Mouse (Mus musculus) regulatory T cell (primary cell): ENCODE results near the gene Lmx1b.

Experiments
- in situ Hi-C: fragments of 300-600 bp; cut with MboI, MseI; formaldehyde crosslinking; loops from one replicate; pipeline ENCODE4 v1.15.1; 2025; ENCODE audit warnings: high pct_unique_total_duplicates

Lmx1b gene

DNA sequence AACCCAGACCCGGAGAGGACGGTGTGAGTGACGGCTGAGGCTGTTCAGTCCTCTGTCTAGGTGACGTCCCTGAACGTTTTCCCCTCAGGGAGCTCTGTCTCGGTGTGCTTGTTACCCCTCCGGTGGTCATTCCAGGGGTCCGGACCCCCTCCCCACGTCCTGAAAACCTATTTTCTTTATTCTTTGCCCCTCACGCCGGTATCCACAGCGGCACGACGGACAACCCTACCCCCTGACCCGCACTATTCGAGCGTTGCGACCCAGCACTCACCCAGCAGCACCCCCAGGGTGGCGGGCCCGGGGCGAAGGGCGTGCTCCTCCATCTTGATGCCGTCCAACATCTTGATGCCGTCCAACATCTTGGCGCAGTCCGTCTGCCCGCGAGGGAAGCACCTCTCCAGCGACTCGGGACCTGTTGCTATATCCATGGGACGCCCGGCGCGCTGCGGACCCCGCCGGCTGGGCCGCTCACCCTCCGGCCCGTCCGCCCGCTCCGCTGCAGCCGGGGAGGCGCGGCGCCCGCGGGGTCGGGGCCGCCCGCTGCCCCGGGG, at the start of gene Lmx1b:
Gene Lmx1b (minus strand): TSS at position 341 of the 551 bp plus-strand sequence.
- in situ Hi-C loops: no loop called here

DNA sequence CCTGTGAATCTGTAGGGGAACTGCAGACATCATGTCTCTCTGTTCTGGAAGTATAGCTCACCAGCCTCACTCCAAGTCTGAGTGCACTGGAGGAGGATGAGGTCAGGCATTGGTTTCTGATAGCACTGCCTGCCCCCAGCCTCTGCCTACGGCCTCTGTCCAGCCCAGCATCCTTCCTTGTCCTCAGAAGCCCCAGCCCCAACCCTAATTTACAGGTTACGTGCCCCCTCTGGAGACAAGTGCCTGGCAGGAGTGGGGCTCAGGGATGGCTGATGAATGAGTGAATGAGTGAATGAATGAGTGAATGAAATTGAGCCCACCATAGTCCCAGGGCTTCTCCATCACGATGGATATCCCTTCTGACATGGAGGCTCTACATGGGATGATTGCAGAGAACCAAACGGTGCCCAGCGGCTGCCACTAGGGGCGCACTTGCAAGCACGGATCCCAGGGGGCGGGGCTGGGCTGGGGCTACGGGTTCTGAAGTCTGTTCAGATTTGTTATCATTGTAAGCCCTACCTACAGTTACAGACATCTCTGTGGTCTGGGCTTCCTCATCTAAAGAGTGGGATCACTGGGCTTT, 49.7 kb upstream of the Lmx1b start:
- in situ Hi-C loops: no loop called here

DNA sequence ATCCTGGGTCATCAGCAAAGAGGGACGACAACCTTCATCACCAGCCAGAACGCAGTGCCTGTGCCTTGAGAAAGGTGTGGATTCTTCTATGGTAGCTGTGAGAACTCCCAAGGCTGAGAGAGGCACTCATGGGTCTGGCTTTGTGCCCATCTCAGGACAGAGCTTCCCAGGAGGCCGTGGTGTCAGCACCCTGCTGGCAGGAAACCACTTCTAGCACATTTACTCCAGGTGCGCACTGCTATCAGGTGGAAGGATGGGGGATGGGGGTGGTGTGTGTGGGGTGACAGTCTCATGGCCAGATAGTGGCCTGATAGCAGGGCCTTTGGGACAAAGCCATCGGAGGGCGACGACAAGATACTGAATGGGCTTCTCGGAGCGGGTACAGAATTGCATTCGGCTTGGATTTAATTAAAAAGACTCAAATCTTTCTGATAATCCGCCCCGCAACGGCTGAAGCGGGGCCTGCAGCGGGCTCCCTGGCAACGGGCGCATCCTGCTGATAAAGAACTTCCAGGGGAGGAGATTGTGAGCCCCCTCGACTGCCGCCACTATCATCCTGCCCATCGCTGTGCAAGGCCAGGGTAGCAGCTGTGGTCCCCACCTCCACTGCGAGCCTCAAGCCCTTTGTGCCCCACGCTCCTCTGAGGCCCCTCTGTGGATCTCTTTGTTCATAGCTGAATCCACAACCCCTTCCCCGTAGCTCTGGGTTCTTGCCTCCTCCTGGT, 49.0 kb upstream of the Lmx1b start:
- in situ Hi-C loops: no loop called here

DNA sequence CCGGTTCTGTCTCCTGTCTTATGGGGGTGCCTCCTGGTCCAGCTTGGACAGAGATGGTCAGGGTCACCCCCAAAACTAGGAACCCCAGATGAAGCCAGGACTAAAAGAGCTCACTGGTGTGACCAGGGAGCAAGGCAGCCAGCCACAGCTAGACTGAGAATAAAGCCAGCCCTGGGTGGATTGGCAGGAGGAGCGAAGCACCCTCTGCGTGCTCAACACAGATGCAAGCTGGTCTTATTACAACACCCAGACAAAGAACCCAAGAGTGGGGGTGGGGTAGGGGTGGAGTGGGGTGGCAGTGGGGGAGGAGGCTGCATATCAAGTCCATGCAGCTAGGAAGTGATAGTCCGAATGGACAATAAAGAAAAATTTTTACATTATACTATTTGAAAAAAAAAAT, 43.3 kb upstream of the Lmx1b start:
- in situ Hi-C loops: loop anchor here (5.0 kb wide), 1 partner anchor 49 kb away; no protein-coding TSS in a partner anchor

DNA sequence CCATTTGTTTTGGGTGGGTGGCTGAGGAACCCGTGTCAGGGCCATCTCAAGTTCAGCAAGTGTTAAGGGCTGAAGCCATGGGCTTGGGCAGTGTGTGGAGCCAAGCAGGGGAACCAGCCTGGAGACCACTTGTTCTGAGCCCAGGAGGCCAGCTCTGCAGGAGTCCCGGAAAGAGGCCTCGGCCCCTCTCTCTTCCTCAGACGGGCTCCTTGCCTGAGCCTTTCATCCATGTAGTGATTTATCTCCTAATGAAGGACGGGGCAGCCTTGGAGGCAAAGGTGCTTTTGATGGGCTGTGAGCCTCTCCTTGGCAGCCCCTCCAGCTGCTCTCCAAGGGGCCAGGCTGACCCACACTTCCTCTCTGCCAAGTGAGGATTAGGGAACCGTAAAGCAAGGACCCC, 42.8 kb upstream of the Lmx1b start:
- in situ Hi-C loops: loop anchor here (5.0 kb wide), 1 partner anchor 49 kb away; no protein-coding TSS in a partner anchor

DNA sequence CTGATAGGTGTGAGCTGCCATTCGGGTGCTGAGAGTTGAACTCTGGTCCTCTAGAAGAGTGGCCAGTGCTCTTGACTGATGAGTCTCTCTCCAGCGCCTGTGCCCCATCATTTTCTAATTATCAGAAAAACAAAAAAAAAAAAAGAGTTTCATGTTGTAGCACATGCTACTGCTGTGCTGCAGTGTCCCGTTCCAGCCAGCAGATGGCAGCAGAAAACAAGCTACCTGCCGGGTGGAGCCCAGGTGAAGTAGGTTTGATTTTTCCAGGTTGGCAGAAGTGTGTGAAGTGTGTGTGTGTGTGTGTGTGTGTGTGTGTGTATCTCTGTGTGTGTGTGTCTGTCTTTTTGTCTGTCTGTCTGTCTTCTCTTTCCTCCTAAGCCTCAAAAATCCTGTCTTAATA, 41.9 kb upstream of the Lmx1b start:
- in situ Hi-C loops: loop anchor here (5.0 kb wide), 1 partner anchor 50 kb away; no protein-coding TSS in a partner anchor

DNA sequence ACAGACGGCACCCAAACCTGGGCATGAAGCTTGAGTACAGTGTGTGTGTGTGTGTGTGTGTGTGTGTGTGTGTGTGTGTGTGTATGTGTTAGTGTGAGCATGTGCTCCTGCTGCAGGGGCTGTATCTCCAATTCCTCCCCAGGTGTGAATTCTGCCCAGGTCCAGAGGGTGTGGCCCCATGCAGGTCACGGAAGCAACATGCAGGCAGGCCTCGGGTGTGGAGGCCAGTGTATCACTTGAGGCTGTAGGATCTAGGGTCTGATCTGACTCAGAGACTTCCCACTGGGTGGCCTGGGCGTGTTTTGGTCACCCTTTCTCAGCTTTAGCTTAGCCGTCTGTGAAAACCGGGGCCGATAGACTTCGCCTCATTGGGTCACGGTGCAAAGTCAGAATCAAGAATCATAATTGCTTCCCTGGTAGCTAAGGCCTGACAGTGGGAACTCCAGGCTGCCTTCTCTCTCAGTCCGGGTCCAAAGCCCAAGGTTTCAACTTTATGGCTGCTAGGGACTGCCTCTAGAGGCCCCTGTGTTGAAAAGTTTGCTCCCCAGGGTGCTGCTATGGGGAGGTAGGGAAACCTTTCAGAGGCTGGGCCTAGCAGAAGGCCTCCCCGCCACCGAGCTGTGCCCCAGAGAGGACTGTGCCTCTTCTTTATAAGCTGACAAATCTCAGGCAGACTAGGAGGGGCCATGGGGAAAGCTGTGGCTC, 38.8 kb upstream of the Lmx1b start:
- in situ Hi-C loops: no loop called here

DNA sequence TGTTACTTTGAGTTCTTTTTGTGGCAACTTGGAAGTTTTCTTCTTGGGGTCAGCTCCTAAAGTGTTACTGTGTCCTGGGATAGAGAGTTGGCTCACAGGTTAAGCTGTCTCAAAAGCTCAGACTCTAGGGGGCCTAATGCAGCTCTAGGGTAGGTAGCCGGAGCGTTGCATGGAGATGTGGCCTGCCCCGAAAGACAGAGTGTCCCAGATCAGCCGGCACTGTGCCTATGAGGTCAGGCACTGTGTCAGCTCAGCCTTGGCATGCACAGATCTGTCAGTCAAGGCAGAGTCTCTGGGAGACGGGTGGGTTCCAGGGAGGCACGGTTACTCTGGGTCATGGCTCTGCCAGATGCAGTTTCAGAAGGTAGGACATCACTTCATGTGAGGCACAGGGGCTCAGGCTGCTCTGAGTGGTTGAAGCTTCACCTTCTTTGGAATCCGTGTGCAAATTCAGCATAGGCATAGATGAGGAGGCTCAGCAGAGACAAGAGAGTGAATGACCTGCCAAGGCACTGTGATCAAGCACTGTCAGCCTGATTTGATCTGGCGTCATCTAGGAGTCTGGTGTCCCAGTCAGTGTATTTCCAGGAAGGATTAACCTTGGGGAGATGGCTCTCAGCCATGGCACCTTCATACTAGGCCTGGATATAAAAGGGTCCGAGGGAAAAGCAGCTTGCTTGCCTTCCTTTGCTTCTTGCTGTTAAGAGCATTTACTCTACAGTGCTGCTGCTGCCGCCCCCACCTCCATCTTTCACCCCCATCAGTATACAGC, 32.6 kb upstream of the Lmx1b start:
- in situ Hi-C loops: no loop called here

DNA sequence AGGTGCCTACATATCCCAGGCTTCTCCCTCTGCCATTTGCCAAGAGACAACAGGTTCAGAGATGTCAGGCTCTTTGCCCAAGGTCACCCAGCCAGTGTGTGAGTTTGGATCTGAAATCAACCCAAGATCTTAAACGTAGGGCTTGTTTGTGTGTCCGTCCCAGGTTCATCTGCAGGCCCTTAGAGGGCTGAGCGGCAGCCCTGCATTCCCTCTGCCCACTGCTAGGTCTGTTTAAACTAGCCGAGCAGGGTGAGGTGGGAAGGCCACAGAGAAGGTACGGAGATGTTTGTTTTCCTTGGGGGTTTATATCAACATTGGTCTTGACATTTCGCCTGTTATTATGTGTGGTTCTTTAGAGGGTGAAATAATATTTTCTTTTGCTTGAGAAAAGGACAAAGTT, 28.4 kb upstream of the Lmx1b start:
- in situ Hi-C loops: no loop called here

DNA sequence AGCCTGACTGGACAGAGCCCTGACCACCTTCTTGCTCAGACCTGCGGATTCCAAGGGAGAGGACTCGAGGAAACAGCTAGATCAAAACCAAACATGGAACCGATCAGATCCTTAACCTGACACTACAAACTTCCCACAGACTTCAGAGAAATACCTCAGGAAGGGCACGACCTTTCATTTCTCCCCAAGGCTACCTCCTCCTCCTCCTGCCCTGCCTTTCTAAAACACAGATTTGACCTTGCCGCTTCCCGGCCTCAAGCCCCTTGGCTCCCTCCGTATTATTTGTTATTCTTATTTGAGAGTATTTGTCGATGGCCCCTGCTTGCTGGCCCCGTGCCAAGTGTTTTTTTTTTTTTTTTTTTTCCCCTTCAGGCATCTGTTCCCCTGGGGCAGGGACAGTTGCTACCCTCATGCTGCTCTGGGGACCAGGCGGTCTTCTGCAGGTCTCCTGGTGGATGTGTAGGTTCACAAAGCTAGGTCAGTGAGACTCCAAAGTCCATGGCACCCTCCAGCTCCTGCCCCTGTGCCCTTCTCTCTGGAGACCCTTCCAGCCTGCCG, 26.2 kb upstream of the Lmx1b start:
- in situ Hi-C loops: no loop called here

DNA sequence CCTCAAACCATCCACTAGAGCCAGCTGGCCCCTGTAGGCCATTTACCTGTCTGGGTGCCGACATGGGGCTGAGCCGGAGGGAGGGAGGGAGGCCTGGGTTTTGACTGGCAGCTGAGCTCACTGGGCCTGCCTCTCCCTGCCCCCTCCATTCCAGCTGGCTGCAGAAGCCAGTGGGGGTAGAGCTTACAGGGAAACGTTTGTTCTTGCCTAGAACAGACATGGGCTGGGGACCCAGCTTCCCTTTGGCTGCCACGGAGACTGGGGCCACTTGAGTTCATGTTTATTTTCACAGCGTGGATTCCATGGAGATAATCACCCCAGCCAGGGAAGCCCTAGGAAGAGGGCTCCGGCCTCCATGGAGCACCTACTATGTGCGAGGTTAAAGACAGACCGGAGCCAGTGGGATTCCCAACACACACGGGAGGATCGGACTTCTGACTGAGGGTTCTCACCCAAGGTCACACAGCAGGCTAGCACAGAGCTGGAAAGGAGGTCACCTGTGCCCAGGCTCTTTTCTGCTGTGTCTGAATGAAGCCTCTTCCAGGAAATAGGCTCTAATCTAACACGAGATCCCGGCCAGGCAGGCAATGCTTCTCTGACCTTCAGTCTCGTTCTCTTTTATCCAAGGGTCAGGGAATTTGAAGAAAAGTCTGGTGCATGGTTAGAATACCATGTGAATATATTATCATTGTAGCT, 25.2 kb upstream of the Lmx1b start:
- in situ Hi-C loops: no loop called here

DNA sequence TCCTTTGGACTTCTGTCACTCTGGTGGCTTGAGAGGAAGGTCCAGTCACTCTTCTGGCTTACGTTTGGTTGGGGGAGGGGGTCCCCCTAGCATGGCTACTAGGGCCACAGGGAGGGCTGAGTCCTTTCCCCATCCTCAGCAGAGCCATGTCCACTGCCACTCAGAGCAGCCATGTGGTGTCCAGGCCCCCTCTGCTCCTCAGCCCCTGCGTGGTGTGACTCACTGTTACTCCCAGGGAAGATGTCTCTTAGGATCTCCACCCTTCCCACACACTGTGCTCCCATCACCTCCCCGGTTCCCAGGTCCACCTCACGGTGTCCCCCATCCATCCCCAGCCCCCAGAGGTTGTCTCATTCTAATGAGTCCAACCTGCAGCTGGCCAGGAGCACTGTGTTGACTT, 24.4 kb upstream of the Lmx1b start:
- in situ Hi-C loops: no loop called here

DNA sequence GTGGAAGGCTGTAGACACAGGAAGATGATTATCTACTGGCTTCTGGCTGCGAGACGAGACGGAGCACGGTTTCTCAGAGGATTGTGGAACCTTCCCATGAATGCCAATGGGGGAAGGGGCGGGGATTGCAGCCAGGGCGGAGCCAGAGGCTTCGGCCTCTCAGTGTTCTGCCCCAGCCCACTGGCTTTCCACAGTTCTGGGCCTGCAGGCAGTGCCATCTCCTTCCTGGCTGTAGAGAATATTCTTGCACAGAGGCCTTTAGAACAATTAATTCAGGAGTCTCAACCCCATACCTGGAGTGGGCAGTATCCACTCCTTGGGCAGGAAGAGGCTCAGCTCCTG, 18.9 kb upstream of the Lmx1b start:
- in situ Hi-C loops: no loop called here

DNA sequence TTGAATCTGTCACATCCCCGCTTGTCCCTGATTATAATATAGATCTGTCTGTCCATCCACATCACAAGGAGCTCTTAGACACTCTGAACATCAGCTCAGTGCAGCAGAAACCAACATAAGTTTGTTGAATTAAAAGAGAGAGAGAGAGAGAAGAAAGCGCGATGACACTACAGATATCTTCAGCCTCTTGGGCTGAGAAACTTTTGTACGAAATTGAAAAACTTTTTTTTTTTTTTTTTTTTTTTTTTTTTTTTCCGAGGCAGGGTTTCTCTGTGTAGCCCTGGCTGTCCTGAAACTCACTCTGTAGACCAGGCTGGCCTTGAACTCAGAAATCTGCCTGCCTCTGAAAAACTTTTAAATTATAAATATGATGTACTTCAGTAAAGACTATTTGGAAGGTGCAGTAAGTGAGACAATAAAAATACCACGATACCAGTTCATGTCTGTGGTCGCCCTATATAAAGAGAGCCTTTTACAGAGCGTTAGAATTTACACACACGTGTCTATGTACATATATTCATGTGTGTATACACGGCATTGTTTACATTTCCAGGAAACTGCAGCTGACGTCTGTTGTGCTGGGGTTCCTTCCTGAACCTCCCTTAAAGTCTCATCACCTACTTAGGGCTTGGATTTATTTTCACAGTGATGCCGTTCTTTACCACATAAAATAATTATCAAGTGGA, 18.4 kb upstream of the Lmx1b start:
- in situ Hi-C loops: no loop called here

DNA sequence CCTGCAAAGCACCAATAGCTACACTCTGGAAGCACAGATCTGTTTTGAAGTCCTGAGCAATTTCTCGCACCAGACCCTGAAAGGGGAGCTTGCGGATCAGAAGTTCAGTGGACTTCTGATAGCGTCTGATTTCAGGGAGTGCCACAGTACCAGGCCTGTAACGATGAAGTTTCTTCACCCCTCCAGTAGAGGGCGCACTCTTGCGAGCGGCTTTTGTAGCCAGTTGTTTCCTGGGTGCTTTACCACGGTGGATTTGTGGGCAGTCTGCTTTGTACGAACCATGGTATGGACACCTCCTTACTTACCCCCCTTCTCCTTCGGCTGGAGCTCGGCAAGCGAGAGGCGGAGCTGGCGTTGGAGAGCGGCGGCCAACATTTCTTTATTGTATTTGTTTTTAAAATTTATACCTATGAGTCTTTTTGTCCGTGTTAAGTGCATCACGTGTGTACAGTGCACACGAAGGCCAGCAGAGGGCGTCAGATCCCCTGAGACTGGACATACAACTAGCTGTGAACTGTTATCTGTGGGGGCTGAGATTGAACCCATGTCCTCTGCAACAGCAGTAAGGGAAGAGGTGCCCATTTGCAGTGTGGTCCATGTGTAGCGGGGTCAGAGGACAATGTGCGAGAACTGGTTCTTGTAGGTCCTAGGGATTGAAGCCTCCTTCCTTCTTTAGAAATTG, 12.3 kb upstream of the Lmx1b start:
- in situ Hi-C loops: no loop called here

DNA sequence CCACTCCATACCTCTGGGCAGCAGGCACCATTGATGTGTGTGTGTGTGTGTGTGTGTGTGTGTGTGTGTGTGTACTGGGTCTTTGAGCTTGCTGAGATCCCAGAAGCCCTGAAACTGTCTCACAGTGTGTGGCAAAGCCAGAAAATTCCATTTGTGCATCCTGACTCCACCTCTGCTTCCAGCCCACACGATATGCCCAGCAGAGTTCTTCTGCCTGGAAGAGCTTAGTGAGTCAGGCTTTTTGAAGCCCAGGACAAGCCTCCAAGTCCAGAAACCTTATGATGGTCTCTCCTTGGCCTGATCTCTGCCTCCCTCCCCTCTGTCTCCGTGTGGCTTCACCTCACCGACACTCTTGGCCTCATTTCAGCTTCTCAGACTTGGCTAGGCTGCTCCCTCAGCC, 9.1 kb upstream of the Lmx1b start:
- in situ Hi-C loops: loop anchor here (5.0 kb wide), 1 partner anchor 157 kb away; no protein-coding TSS in a partner anchor

DNA sequence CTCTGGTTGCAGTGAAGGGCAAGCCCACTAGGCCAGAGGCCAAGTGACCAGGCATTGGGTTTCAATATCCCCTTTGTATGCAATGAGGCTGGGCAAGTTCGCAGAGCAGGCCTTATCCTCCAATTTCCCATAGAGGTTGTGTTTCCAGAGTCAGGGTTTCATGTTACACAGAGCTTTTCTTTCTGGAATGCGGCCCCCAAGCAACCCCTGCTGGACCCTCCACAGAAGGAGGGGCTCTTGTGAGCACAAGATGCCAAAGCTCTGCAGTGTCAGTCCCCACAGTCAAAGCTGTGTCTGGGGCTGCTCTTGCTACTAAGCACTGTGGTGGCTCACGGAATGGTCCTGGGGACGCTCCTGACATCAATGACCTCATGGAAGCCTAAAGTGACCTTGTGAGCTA, 8.6 kb upstream of the Lmx1b start:
- in situ Hi-C loops: loop anchor here (5.0 kb wide), 1 partner anchor 157 kb away; no protein-coding TSS in a partner anchor

DNA sequence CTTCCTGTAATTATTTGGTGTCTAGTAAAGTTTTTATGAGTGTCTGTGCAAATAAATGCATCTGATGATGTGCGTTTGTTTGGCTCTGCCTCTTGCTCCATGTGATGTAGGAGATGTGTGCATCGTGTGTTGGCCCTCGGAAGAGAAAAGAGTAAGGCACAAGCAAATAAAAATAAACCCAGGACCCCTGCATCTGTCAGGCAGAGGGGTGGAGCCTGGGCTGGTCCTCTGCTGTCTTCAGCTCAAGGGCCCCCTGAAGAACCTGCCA, 5.9 kb upstream of the Lmx1b start:
- in situ Hi-C loops: loop anchor here (5.0 kb wide), 1 partner anchor 154 kb away; no protein-coding TSS in a partner anchor

DNA sequence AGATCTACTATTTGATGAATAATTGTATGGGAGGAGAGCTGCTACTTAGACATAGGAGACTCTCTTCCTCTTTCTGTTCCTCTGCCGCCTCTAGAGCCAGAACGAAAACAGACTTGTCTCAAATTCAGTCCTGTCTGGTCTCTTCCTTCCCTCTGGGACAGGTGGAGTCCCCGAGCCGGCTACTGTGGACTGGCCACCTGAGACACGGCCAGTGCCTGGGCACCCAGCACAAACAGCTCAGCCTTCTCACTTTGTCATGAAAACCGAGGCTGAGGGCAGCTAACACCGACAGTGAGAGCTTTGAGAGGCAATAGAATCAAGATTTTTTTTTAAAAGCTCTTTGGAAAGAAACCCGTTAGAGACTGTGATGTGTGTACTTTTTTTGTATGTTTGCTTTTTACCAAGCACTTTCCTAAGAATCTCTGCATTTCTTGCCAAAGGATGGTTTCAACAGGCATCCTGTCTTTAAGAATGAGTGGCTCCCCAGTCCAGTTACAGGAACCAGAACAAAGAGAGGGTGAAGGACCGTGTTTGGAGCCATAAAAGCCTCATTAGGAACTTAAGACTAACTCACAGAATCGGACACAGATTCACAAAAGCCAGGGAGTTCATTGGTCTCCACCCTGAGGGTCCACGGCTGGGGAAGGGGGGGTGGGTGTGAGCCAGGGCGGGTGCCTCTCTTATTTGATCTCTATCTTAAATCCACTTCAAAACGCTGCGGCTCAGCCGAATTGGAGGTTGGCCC, 5.4 kb upstream of the Lmx1b start:
- in situ Hi-C loops: loop anchor here (5.0 kb wide), 1 partner anchor 153 kb away; no protein-coding TSS in a partner anchor
